Mouse (Mus musculus): ENCODE data around the gene Rnf152.

GRCm38 (mm10) chr1:105340943-105341342, 15.6 kb downstream of the Rnf152 start:
- TF ChIP-seq POLR2AphosphoS2 (IDR thresholded peaks at IDR 0.05; ENCODE audit: low read depth, low read length) (no peak), CTCF (conservative IDR thresholded peaks at IDR 0.05 in 1 of 2, IDR thresholded peaks at IDR 0.05 in 1 of 2; ENCODE audit: low read depth in 2 of 2, low read length in 2 of 2) (no peak), HCFC1 (IDR thresholded peaks at IDR 0.05; ENCODE audit: low read depth, low read length) (no peak), USF2 (conservative IDR thresholded peaks at IDR 0.05; ENCODE audit: low read depth, low read length) (no peak), RAD21 (IDR thresholded peaks at IDR 0.05; ENCODE audit: low read depth, low read length) (no peak), CHD1 (IDR thresholded peaks at IDR 0.05; ENCODE audit: low read depth, low read length) (no peak), IRF4 (IDR thresholded peaks at IDR 0.05; ENCODE audit: low read depth, low read length) (no peak), EP300 (IDR thresholded peaks at IDR 0.05; ENCODE audit: low read length) (no peak), ZKSCAN1 (IDR thresholded peaks at IDR 0.05; ENCODE audit: borderline replicate concordance, low read depth, low read length) (no peak), ZNF384 (IDR thresholded peaks at IDR 0.05; ENCODE audit: low read depth, low read length) (no peak), CHD2 (IDR thresholded peaks at IDR 0.05; ENCODE audit: low read length) (no peak), SMC3 (IDR thresholded peaks at IDR 0.05; ENCODE audit: low read depth, low read length) (no peak)

Data from CH12.LX (cell line).